Mouse (Mus musculus): ENCODE measurements around the gene Timm10b.

Gene Timm10b

DNA sequence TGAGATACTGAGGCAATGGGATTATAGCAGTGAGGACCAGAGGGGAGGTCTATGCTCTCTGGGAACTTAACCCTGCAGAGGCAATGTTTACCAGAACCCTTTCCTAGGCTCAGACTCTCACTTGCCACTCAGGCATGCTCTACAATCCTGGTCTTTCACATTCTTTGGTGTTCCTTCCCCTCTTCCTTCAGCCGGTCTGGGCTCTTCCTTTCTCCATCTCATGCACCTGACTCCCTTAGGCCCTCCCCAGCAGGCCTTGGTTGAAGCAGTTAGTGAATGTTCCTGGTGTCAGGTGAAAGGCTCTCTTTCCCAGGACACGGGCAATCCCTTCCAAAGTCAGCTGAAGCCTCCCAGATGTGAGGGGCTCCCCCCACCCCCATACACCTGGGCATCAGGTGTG lies at the start of gene Timm10b:
Gene Timm10b, plus strand, starts transcription at position 301 of the 400 bp plus-strand sequence.
- no peak for DNase-seq (ENCODE audit: low spot score)

DNA sequence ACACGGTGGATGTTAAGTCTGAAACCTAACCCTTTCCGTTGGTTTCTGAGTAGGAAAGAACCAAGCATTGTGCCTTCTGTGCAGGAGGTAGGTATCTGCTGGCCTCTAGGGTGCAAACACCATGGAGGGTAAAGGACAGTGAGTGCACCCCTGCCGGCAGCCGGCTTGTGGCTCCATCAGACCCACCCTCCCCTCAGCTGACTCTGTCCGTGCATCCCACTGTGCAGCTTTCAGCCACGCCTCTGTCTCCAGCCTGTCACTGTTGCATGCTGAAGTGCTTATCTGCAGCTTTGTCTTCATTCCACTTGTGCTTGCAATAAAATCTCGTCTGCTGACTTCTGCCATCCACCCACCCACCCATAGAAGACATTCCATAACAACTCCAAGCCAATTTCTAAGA lies 49.8 kb upstream of the Timm10b start:
- DNase-seq (ENCODE audit: low spot score), result no peak

DNA sequence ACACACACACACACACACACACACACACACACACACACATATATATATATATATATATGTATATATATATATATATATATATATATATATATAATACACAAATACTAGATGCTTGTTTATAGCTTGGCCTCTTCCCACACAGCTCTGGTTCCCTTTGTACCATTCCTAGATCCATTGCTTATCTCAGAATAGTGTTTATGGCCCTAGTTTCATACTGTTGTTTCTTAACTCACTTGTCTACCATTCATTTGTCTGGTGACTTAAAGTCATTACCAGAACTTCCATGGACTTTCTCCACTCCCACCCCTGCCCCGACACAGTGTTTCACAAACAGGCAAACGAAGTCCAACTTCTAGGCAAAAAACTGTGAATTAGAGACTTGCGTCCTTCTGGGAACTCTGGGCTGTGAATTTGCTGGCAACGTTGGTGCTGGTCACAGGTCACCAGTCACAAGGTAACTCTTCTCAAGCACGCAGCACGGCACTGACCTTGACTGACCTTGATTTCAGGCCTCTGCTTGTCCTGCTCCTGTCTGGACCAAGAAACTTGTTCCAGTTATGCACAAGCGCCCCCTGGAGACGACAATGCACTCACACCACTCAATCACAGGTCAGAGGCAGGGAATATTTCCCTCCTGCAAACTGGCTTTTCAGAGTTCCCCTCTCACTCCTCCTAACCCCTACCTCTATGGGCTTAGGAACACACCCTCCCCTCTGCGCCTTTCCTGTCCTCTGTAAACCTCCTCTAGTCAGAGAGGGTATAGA lies 36.8 kb upstream of the Timm10b start:
- DNase-seq (ENCODE audit: low spot score), result peak; percentile 63

DNA sequence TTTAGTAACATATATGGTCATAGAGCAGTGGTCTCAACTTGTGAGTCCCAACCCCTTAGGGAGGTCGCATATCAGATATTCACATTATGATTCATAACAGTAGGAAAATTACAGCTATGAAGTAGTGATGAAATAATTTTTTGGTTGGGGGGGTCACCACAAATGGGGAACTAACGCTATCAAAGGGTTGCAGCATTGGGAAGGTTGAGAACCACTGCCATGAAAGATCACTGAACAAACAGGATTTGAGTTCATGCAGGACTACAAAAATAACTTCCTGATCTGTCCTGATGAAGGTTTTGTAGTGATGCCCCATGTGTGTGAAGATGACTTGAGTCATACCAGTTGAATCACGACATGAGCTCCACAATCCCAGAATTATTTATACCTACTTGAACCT lies 31.4 kb upstream of the Timm10b start:
- DNase-seq (ENCODE audit: low spot score), result no peak

DNA sequence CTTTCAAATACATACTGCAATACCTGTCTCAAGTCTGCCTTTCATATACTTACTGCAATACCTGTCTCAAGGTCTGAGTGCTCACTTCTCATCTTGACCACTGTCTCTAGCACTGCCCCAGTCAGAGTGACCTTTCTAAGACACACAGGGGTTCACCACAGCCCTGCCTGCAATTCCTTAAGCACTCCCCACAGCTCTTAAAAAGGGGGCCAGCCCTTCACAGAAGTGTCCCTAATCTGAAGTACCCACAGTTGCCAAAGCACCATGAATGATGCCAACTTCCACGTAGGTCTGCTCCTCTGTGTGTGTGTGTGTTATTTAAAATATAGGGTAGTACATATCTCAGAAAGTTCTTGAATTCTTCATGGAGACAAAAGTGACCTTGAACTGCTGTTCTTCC lies 28.1 kb upstream of the Timm10b start:
- DNase-seq (ENCODE audit: low spot score), result no peak

DNA sequence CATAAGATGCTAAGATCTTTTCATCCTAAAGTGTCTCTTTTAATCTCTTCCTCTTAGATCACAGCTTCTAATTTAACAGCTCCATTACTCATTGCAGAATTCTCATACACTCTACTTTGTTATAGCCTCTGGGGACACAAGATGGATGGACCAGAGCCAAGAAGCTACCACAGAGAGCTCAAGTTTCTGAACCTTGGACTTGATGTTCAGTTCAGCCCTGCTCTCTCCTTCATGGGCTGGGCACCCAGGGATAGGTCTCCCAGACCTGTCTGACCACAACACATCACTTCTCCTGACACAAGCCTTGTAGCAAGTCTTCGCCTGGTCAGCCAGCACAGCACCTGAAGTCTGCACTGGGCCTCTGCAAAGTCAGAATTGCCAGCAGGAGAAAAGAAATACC lies 25.5 kb upstream of the Timm10b start:
- no peak for DNase-seq (ENCODE audit: low spot score)

DNA sequence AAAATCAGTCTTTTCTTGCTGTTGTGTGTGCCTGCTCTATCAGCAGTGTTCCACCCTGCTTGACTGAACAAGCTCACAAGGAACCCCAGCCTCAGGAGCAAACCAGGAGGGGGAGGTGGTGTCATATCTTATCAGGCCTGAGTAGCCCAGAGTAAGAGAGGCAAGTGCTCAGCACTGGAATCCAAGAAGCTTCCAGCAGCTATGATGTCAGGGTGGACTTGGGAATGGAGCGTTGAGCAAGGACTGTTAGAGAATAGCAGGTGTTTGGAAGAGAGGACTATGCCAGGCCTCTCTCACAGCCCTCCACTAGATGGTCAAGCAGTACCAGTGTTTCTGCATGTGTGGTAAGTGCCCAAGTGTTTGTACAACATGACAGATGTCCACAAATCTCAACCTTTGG lies 24.1 kb upstream of the Timm10b start:
- no peak for DNase-seq (ENCODE audit: low spot score)

DNA sequence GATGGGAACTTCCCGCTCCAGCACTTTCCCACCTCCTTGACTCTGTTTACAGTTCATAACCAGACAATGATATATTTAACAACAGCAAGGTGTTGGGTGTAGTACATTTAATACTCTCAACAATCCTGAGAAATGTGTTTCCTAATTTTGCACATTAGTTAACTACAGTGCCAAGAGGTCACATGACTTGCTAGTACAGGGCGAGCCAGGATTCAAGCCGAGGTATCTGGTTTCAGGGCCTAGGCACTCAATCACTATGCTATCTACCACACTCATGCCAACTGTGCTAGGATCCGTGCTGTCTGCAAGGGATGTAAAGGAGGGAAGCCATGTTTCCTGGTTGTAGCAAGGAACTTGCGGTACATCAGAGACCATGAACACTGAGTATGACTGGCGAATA lies 23.3 kb upstream of the Timm10b start:
- no peak for DNase-seq (ENCODE audit: low spot score)

DNA sequence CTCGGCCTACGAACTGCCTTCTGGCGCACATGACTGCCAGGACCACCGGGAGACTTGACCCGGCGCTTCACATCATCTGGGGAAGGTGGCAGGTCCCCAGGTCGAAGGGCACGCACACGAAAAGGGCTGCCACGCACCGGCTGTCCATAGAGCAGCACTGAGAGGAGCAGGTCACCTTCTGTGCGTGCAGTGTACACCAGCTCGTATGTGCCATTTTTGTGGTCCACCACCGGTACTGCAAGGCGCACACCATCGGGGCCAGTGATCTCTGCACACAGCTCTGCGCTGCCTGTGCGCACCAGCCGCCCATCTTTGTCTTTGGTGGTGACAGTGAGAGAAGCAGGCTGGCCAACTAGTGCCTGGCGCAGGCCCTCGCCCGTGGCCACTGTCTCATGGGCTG lies 22.0 kb upstream of the Timm10b start:
- DNase-seq (ENCODE audit: low spot score), result no peak

DNA sequence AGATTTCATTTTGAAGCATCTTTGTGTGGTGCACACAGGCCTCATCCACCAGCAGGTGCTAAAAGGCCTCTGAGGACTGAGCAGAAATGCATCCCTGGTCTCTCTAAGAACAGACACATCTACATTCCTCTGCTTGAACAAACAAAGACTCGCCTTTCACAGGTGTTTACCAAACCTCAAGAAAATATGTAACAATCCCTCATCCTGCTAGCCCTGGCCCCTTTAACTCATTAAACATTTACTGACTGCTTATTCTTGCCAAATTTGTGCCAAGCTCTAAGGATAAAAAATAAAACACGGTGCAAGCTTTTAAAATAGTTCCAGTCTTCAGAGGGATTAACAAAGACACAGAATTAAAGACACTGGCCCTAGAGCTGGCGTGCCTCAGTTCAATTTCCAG lies 20.2 kb upstream of the Timm10b start:
- no peak for DNase-seq (ENCODE audit: low spot score)

DNA sequence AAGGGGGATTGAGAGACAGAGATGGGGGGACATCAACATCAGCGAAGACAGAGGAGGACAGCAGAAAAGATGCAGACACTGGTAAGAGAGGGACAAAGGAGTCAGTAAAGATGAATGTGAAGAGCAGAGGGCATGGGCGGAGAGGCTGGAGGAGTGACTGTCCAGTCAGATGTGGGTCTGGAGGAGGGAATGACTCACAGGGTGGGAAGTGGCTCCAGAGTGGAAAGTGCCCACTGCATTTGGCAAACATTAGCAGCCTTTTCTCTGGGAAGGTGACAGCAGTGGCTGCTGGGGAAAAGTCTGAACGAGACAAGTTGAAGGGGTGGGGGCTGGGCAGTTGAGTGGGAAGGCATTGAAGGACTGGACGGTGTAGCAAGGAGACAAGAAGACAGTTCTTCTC lies 18.8 kb upstream of the Timm10b start:
- no peak for DNase-seq (ENCODE audit: low spot score)

DNA sequence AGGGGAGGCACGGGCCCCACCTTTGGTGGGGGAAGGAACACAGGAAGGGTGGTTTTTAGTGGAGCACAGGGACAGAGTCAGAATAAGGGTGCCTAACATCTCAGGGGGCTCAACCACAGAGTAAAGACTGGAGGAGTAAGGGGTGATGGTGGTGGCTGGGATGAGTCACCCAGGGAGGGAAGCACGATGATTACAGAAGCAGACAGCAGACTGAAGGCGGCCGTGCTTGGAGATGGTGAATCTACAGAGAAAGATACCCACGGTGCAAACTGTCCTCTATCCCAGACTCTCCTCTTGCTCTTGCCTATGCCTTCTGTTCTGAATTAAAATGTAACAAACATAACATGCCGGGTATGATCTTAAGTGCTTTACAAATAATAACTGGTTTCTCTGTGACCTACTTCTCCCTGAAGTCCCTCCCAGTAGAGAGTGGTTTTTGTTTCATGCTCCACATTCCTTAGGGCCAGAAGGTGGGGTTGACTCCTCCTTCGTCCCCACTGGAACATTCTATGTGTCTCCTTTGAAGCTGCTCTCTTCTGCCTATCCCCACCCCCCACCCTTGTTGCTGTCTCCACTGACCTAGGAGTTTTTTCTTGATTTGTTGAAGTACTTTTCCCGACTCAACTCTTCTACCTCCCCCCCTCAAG lies 18.1 kb upstream of the Timm10b start:
- no peak for DNase-seq (ENCODE audit: low spot score)

DNA sequence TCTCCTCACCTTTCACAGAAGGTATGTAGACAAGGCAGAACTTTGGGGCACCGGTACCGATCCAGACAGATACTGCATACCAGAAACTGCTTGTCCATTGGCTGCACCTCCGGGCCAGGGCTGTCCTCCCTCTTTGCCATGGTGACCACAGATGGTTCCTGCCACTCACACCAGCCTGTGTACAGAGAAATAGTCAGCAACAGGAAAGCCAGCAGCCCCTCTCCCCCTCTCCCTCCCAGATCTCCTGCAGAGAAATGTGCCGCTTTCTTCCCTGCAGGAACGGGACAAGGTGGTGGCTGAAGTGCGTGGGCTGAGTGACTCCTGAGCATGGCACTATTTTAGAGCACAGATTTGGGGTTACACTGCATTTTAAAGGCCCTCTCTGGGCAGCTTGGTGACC lies 14.5 kb upstream of the Timm10b start:
- no peak for DNase-seq (ENCODE audit: low spot score)

DNA sequence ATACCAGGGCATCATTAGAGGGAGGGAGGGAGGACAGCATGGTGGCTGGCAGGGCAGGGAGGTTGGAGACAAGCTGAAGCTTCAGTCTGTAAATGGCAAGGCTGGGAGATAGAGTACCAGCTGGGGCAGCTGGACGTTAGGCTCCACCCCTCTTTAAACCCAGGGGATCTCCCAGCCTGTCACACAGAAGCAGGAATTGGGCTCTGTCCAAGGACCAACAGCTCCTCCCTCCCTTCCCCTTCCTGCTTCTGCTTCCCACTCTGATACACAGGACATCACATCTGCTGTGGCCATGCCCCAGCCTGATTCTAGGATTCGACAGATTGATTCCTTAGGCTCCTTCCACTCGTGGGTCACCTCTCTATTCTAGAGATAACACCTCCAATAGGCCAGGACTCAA lies 11.2 kb upstream of the Timm10b start:
- DNase-seq (ENCODE audit: low spot score), result no peak

DNA sequence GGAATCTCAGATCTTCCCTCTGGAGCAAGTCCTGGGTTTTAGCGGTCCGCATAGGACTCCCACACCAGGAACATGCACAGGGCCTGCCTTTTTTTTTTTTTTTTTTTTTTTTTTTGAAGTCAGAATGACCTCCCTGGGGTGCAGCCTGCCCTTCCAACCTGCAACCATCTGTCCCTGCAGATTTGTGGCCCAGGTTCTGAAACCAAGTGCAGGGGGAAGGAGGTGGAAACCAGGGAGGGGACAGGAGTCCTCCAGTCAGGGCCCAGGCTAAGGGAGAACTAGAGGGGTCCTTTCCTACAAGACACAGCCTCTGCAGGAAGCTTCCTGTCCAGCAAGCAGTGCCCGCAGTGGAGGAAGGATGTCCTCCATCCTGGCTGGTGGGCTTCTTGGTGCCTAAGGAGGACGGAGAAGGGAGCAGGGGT lies 7.3 kb upstream of the Timm10b start:
- DNase-seq (ENCODE audit: low spot score), result no peak

DNA sequence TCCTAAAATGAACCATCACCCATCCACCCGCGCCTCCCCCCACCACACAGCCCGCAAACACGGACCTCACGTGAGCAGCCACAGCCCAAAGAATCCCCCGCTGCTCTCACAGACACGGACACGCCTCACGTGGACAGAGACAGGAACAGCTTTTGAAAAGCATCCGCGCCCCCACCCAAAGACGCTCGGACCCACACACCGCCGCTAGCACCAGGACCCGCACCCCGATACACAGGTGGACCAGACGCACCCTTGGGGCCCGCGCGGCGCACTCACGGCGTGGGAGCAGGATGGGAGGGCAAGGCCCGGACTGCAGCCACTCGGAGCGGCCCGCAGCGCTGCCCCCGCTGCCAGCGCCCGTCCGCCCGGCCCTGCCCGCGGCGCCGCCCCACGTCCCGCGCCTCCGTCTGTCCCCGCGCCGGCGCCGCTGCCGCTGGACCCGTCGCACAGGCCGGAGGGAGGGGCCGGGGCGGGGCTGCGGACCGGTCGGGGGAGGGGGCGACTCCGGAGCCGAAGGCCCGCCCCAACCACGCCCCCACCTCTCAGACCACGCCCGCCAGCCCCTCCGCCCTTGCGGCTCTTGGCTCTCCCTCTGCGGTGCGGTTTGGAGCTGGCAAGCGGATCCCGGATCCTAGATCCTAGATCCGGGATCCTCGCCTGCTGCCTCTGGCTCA lies 6.6 kb upstream of the Timm10b start, which contains the start of gene Trim3:
Gene Trim3, minus strand, starts transcription at position 445 of the 674 bp plus-strand sequence.
- peak; percentile 91 for DNase-seq (ENCODE audit: low spot score)

DNA sequence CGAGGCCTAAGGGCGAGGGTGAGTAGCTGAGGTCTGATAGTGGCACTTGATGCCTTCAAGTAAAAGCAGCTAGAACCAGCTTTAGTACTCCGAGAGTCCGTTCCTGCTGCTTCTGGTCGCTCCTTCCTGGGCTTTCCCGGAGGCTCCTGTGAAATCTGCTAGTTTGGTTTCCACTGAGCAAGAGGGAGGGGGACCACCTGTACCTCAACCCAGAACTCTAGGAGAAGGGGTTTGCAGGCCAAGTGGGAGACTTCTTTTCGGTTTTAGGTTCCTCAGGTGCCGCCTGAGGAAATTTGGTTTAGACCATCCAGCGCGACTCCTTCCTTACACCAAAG lies 6.1 kb upstream of the Timm10b start:
- no peak for DNase-seq (ENCODE audit: low spot score)

DNA sequence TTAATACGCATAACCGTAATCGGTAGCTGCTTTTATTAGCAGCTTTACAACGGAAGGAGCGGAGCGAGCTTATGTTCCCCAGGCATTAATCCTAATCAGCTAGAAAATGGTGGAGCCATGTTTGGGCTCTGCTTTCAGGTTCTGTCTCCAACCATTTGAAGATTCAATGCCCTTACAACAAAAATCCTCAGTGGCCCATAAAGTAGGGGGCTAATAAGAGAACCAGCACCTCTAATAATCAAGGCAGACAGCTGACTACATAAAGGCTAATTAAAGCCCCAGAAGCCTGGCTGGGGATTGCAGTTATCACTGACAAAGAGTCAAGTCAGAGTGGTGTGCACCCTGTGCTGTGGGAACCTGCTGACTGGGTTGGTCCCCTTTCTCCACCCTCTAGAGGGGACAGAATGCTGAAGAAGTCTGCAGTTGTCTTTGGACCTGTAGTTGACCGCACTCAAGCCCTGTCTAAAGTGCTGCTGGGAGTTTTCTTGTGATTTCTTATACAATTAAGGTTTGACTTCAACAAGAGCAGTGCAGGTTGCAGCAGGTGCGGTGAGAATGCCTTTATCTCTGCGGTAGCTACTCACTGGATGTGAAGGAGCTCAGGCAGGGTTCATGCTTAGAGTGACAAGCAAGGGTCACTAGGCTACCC lies 5.5 kb upstream of the Timm10b start:
- DNase-seq (ENCODE audit: low spot score), result no peak

DNA sequence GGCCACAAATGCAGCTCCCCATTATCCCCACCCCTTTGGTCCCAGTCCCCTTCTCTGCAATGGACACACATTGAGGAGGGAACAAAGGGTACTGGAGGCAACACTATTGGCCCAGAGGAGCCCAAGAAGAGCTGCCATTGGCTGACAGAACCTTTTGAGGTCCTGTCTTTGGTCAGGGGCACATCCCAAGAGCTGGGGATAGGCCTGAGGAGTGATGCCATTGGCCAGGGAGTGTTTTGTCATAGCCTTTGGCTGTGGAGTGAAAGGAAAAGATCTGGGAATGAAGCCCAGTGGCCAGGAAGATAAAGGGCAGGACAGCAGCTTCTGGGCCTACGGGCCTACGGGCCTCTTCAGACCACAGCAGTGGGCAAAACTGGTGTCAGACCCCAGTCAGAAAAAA lies 4.1 kb upstream of the Timm10b start:
- no peak for DNase-seq (ENCODE audit: low spot score)

DNA sequence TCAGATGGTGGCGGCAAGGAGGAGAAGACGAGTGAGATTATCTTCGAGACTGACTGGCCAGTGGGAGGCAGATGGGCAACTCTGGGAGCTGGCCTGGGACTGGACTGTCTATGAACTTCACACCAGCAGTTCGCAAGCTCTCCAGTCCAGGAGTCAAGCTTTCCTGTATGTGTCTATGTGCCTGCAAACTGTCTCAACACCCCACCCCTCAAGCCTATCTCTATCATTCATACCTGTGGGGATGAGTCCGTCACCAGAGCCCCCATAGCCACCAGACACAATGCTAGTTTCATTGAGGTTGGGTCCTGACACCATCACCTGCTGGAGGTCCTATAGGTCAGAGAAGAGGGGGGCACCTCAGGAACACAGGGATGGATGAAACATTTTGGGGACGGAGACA lies 1.1 kb upstream of the Timm10b start:
- no peak for DNase-seq (ENCODE audit: low spot score)

DNA sequence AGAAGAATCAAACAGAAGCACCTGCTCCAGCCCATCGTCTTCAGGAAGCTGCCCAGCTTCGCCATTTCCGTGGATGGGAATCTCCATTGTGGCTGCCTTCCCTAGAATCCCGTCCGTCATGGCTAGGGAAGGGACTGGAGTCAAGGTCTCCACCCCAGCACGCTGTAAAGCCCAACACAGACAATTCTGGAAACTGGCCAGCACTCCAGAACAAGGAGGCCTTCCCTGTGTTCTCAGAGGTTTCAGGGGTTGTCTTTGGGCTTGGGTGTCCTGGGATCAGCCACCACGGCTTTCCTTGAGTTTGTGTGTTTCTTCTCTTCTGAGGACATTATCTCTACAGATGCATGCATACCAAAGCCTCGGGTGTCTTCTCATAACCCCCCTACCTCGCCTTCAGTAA lies 552 bp upstream of the Timm10b start:
- DNase-seq (ENCODE audit: low spot score), result no peak

DNA sequence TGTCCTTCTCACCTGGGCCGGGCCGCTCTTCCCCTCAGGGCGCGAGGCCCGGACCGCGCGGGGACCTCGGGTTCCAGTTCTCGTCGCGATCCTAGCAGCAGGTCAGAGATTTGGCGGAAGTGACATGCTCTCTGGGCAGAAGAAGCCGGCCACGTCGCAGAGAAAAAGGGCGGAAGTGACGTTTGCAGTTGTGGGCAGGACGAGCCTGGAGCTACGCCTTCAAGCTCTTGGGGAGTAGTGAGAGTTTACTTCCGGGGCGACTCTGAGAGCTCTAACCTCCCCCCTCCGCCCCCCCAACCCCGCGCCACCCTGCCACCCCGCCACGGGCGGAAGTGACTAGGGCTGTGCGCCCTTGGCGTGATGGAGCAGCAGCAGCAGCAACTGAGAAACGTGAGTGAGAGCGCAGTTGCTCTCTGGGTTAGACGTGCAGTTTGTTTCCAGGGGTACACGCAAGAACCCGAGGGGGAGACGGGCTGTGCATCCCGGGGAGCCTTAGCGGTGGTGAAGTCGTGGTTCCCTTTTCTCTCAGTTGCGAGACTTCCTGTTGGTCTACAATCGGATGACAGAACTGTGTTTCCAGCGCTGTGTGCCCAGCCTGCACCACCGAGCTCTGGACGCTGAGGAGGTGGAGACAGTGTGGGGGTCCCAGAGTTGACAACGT lies 507 bp downstream of the Timm10b start, which contains the start of the genes Arfip2 and Gm45799:
Gene Arfip2, minus strand, starts transcription at position 184 of the 661 bp plus-strand sequence.
Gene Gm45799, plus strand, starts transcription at position 320 of the 661 bp plus-strand sequence.
- peak; percentile 94 for DNase-seq (ENCODE audit: low spot score)
